Mouse (Mus musculus) hindbrain, embryonic 16.5 days (tissue): Measurements from ENCODE around the gene Obox6. TPM values are rescaled to one million over a fixed set of nuclear protein-coding genes. Genes with fewer than 3 reads are reported as not detected.

Experiments
- ATAC-seq: fragments of 200-750 bp; cut with Nextera tagmentation; 2 replicates; pipeline ENCODE4 v1.8.0; 2017; ENCODE audit warnings: moderate TSS enrichment, moderate library complexity
- H3K27ac ChIP-seq: fragments of 300-500 bp; sonication (generic); 2 replicates; pipeline ENCODE4 v1.5.1; 2014; ENCODE audit warnings: low read depth, mild to moderate bottlenecking, control low read depth, low read length, moderate library complexity
- H3K27me3 ChIP-seq: fragments of 300-500 bp; sonication (generic); replicated peaks from 2 replicates; pipeline ENCODE4 v1.6.1; 2014; ENCODE audit warnings: low read length; ENCODE audit not compliant: control insufficient read depth, insufficient read depth
- H3K36me3 ChIP-seq: fragments of 300-500 bp; sonication (generic); 2 replicates; pipeline ENCODE4 v1.6.1; 2014; ENCODE audit warnings: mild to moderate bottlenecking, low read length, moderate library complexity, mixed read lengths; ENCODE audit not compliant: control insufficient read depth, insufficient read depth
- H3K4me1 ChIP-seq: fragments of 300-500 bp; sonication (generic); 2 replicates; pipeline ENCODE4 v1.6.1; 2014; ENCODE audit warnings: low read depth, low read length; ENCODE audit not compliant: control insufficient read depth, insufficient read depth
- H3K4me2 ChIP-seq: fragments of 300-500 bp; sonication (generic); 2 replicates; pipeline ENCODE4 v1.6.1; 2014; ENCODE audit warnings: mild to moderate bottlenecking, low read length, control low read depth, moderate library complexity
- H3K4me3 ChIP-seq: fragments of 300-500 bp; sonication (generic); 2 replicates; pipeline ENCODE4 v1.5.1; 2014; ENCODE audit warnings: mild to moderate bottlenecking, low read length, control low read depth, moderate library complexity
- H3K9ac ChIP-seq: fragments of 300-500 bp; sonication (generic); 2 replicates; pipeline ENCODE4 v1.6.1; 2014; ENCODE audit warnings: low read depth, mild to moderate bottlenecking, control low read depth, low read length, moderate library complexity
- H3K9me3 ChIP-seq: fragments of 300-500 bp; sonication (generic); 2 replicates; pipeline ENCODE4 v1.6.1; 2014; ENCODE audit warnings: mild to moderate bottlenecking, low read length, moderate library complexity; ENCODE audit not compliant: control insufficient read depth
- WGBS: fragments of 180-500 bp; shearing (Covaris S2); extraction: QIAGEN DNeasy Blood & Tissue Kit; methylation state at CpG from one replicate; pipeline ENCODE4 v1.1.7; 2014; 5-methylcytosine and 5-hydroxymethylcytosine counted together
- polyA plus RNA-seq: library from polyadenylated mRNA; unstranded; fragments of >200 nt; fragmentation: Nextera tagmentation; extraction: Ambion mirVana; gene quantifications from 2 replicates; pipeline ENCODE4 v1.2.1, GENCODE M21; 2015

Obox6 gene
- not detected in 2 replicates for polyA plus RNA-seq

DNA sequence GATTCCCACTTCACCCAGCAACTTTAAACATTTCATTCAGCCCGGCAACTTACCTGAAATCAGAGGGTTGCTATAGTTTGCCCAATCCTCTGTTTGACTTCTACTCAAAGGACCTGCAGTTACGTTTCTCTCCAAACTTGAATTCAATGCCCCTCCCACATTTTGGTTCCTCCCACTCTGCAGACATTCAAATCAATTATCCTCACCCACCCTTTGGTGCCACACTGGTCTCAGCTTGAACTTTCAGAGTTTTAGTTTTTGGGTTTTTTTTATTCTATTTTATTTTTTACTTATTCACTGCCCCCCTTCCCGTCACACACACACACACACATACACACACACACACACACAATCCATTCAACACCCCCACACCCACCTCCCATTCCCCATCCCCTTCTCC lies at the start of gene Obox6:
TSS of gene Obox6 (minus strand) at position 101 of the 400 bp plus-strand sequence.
- Histone ChIP-seq H3K27me3 (no peaks in the 10 kb centered on the region), H3K27ac (no peak within 1 kb of the TSS), H3K4me2 (no peak within 1 kb of the TSS), H3K4me3 (no peak within 1 kb of the TSS), H3K9me3 (peaks cover 21% of the 10 kb centered on the region), H3K36me3 (no peaks in the 10 kb centered on the region), H3K4me1 (no peaks in the 10 kb centered on the region), H3K9ac (no peak within 1 kb of the TSS)
- 91% methylated on average over 3 of the region's 3 CpGs for WGBS
- ATAC-seq: no peak

DNA sequence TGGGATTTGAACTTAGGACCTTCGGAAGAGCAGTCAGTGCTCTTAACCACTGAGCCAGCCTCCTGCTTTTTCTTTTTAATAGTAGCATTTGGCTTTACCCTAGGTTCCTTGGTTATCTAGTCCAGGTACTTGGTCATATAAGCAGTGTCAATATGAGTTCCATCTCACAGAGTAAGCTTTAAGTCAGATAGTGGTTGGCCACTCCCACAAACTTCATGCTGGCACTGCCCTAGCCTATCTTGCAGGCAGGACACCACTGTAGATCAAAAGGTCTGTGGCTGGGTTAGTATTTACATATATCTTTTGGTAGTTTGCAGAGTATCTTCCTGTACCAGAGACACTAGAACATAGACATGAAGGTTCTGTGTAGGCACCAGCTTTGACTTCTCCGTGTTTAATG lies 44.6 kb upstream of the Obox6 start:
- no peaks in the 10 kb centered on the region for H3K4me1 ChIP-seq
- WGBS: 94% methylated on average over 2 of the region's 2 CpGs
- no peak for ATAC-seq

DNA sequence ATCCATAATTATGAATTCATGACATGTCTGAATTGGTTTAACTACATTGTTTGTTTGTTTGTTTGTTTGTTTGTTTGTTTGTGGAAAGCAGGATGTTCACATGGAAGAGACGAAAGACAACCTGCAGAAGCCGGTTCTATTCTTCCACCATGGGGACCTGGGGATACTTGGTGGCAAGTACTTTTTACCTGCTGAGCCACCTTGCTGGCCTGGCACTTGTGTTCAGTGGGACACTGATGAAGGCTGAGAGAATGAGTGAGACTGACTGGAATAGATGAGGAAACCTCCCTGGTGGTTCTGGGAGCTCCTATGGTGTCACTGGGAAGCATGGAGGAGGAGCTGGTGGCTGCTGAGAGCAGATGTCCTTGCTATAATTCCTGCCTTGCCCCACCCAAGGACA lies 42.8 kb upstream of the Obox6 start, which contains the start of gene Crxos:
TSS of gene Crxos (plus strand) at position 301 of the 400 bp plus-strand sequence.
- Histone ChIP-seq H3K27ac (no peak within 1 kb of the TSS), H3K4me3 (no peak within 1 kb of the TSS), H3K36me3 (no peaks in the 10 kb centered on the region), H3K9me3 (no peaks in the 10 kb centered on the region), H3K4me1 (no peaks in the 10 kb centered on the region), H3K9ac (no peak within 1 kb of the TSS), H3K4me2 (no peak within 1 kb of the TSS), H3K27me3 (no peaks in the 10 kb centered on the region)
- ATAC-seq: no peak
- WGBS: 89% methylated on average over 2 of the region's 2 CpGs

More for the DNA sequence above, 44.6 kb upstream of the Obox6 start:
- Histone ChIP-seq H3K27ac (no peak overlapping the region), H3K4me3 (no peak overlapping the region), H3K9me3 (no peaks in the 10 kb centered on the region), H3K36me3 (no peaks in the 10 kb centered on the region), H3K27me3 (no peaks in the 10 kb centered on the region), H3K9ac (no peak overlapping the region), H3K4me2 (no peak overlapping the region)

DNA sequence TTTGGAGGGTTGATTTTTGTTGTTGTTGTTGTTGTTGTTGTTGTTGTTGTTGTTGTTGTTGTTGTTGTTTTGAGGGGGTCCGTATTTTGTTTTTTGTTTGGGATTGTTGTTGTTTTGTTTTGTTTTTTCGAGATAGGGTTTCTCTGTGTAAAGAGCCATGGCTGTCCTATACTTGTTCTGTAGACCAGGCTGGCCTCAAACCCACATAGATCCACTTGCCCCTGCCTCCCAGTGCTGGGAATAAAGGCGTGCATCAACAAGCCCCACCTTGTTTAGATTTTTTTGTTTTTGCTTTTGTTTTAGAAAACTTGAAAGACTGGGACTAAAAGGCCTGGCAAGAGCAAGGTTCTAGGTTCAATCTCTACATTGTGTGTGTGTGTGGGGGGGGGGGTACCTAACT lies 42.4 kb upstream of the Obox6 start:
- Histone ChIP-seq H3K27ac (no peak overlapping the region), H3K9ac (no peak overlapping the region), H3K4me1 (no peaks in the 10 kb centered on the region), H3K36me3 (no peaks in the 10 kb centered on the region), H3K4me3 (no peak overlapping the region), H3K9me3 (no peaks in the 10 kb centered on the region), H3K27me3 (no peaks in the 10 kb centered on the region), H3K4me2 (no peak overlapping the region)
- WGBS: 59% methylated on average over 3 of the region's 3 CpGs
- ATAC-seq: no peak

DNA sequence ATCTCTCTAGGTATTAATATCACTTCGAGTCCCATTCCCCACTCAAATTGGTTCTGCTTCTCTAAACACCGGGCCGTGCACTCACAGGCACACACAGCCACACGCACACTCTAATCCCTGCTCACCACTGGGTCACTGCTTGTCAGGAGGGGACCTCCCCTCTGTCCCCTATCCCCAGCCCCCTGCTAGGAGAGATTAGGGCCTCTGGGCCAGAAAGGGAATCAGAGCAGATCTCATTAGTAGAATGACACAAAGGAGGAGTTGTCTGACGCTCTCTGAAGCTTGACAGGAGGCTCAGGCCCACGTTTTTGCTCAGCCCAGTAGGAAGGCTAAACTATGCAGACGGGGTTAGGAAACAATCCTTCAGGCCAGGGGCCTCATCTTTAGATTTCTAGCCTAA lies 41.9 kb upstream of the Obox6 start:
- H3K9ac ChIP-seq: no peak overlapping the region
- 11% methylated on average over 7 of the region's 7 CpGs for WGBS
- H3K27me3 ChIP-seq: no peaks in the 10 kb centered on the region
- ATAC-seq: no peak
- no peaks in the 10 kb centered on the region for H3K4me1 ChIP-seq
- no peak overlapping the region for H3K27ac ChIP-seq
- H3K9me3 ChIP-seq: no peaks in the 10 kb centered on the region
- H3K4me2 ChIP-seq: no peak overlapping the region
- H3K4me3 ChIP-seq: no peak overlapping the region
- H3K36me3 ChIP-seq: no peaks in the 10 kb centered on the region

DNA sequence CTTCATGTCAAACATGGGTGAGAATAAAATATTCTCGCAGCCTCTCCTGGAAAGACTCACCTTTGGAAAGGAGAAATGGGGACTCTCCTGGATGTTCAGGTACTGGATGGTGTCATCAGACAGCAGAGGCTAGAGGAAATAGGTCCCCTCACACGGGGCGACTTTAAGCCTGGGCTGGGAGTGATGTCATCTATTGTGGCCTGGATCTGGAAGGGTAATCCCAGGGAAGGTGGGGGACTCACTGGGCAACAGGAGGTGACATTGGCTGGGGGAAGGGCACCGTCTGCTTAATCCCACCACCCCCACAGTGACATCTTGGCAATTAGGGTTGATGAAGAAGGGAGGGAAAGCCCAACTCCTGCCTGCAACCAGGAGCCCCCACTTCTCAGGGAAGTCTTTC lies 40.3 kb upstream of the Obox6 start, which contains the start of gene Crx:
TSS of gene Crx (minus strand) at position 213 of the 400 bp plus-strand sequence.
- Histone ChIP-seq H3K9ac (no peak within 1 kb of the TSS), H3K4me3 (no peak within 1 kb of the TSS), H3K4me2 (no peak within 1 kb of the TSS), H3K27me3 (no peaks in the 10 kb centered on the region), H3K36me3 (no peaks in the 10 kb centered on the region), H3K4me1 (no peaks in the 10 kb centered on the region), H3K9me3 (no peaks in the 10 kb centered on the region), H3K27ac (no peak within 1 kb of the TSS)
- WGBS: 50% methylated on average over 4 of the region's 4 CpGs
- ATAC-seq: no peak

DNA sequence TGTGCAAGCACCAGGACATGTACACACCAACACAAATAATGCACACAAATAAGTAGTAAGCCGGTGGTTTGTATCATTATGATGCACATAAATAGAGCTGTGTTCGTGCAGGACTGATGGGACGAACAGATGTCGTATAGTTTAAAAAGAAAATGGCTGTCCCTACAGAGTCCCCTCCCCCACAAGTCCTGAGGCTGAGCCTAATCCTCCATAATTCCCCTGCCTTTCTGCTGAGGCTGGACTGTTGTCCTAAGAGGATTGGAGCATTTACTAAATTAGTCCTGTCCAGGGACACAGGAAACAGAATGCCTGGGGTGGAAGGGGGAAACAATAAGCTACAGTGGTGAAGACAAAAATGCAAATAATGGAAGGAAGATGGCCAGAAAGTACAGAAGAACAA lies 24.6 kb upstream of the Obox6 start:
- Histone ChIP-seq H3K9ac (no peak overlapping the region), H3K4me1 (no peaks in the 10 kb centered on the region), H3K4me3 (no peak overlapping the region), H3K27me3 (no peaks in the 10 kb centered on the region), H3K4me2 (no peak overlapping the region), H3K27ac (no peak overlapping the region), H3K36me3 (no peaks in the 10 kb centered on the region), H3K9me3 (no peaks in the 10 kb centered on the region)
- WGBS: 78% methylated on average over 4 of the region's 4 CpGs
- no peak for ATAC-seq

DNA sequence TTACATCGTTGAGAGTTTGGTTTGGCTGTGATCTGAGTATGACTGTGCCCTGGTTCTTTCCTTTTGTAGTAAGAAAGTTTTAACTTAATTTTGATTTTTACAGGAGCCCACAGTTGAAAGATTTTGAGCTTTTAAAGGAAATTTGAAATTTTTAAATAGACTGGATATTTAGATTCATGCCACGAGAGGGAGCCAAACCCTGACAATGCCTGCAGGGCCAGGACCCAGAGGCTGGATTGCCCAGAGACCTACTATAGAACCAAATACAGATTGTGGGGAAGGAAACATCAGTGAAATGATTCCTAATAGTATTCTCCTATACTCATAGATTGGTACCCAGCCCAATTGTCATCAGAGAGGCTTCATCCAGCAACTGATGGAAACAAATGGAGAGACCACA lies 20.2 kb upstream of the Obox6 start:
- no peak for ATAC-seq
- Histone ChIP-seq H3K27ac (no peak overlapping the region), H3K27me3 (no peaks in the 10 kb centered on the region), H3K4me1 (no peaks in the 10 kb centered on the region), H3K4me3 (no peak overlapping the region), H3K9me3 (no peaks in the 10 kb centered on the region), H3K36me3 (no peaks in the 10 kb centered on the region), H3K9ac (no peak overlapping the region), H3K4me2 (no peak overlapping the region)
- WGBS: 47% methylated on average over 2 of the region's 2 CpGs
